Mouse (Mus musculus) midbrain, embryonic 13.5 days (tissue): ENCODE results near the gene Nadk. TPM values are rescaled to one million over a fixed set of nuclear protein-coding genes. Genes with fewer than 3 reads are reported as not detected.

Experiments used
- ATAC-seq: fragments of 200-750 bp; cut with Nextera tagmentation; 2 replicates; pipeline ENCODE4 v1.8.0; 2017; ENCODE audit warnings: mild to moderate bottlenecking, moderate TSS enrichment, moderate library complexity
- H3K27ac ChIP-seq: fragments of 300-500 bp; sonication (generic); 2 replicates; pipeline ENCODE4 v1.5.1; 2015; ENCODE audit warnings: inconsistent platforms, mild to moderate bottlenecking, moderate library complexity
- H3K27me3 ChIP-seq: fragments of 300-500 bp; sonication (generic); 2 replicates; pipeline ENCODE4 v1.6.1; 2015; ENCODE audit warnings: mild to moderate bottlenecking, inconsistent platforms
- H3K36me3 ChIP-seq: fragments of 300-500 bp; sonication (generic); 2 replicates; pipeline ENCODE4 v1.6.1; 2015; ENCODE audit warnings: mild to moderate bottlenecking, inconsistent platforms
- H3K4me1 ChIP-seq: fragments of 300-500 bp; sonication (generic); replicated peaks from 2 replicates; pipeline ENCODE4 v1.6.1; 2015; ENCODE audit warnings: inconsistent platforms
- H3K4me2 ChIP-seq: fragments of 300-500 bp; sonication (generic); replicated peaks from 2 replicates; pipeline ENCODE4 v1.6.1; 2015; ENCODE audit warnings: moderate library complexity, mild to moderate bottlenecking, inconsistent platforms
- H3K4me3 ChIP-seq: fragments of 300-500 bp; sonication (generic); replicated peaks from 2 replicates; pipeline ENCODE4 v1.5.1; 2015; ENCODE audit warnings: mild to moderate bottlenecking, inconsistent platforms
- H3K9ac ChIP-seq: fragments of 300-500 bp; sonication (generic); replicated peaks from 2 replicates; pipeline ENCODE4 v1.6.1; 2015; ENCODE audit warnings: mild to moderate bottlenecking, inconsistent platforms
- H3K9me3 ChIP-seq: fragments of 300-500 bp; sonication (generic); 2 replicates; pipeline ENCODE4 v1.6.1; 2016; ENCODE audit warnings: mild to moderate bottlenecking, inconsistent platforms
- WGBS: fragments of 180-500 bp; shearing (Covaris S2); methylation state at CpG from one replicate; pipeline ENCODE4 v1.1.7; 2015; 5-methylcytosine and 5-hydroxymethylcytosine counted together
- polyA plus RNA-seq: library from polyadenylated mRNA; unstranded; fragments of >200 nt; fragmentation: Nextera tagmentation; extraction: Ambion mirVana; gene quantifications from 2 replicates; pipeline ENCODE4 v1.2.1, GENCODE M21; 2015

Gene Nadk
- polyA plus RNA-seq, 1 experiment from 2014 or later = 85.5 TPM

GRCm38 (mm10) chr4:155613264-155613663 is 51.1 kb downstream of the Nadk start:
- Histone ChIP-seq H3K4me1 (no peaks in the 10 kb centered on the region), H3K4me2 (no peak overlapping the region), H3K4me3 (no peak overlapping the region), H3K9me3 (no peaks in the 10 kb centered on the region), H3K27me3 (no peaks in the 10 kb centered on the region), H3K27ac (no peak overlapping the region), H3K36me3 (peaks cover 80% of the 10 kb centered on the region), H3K9ac (no peak overlapping the region)
- no peak for ATAC-seq
- over 99% methylated on average over 3 of the region's 3 CpGs for WGBS

DNA sequence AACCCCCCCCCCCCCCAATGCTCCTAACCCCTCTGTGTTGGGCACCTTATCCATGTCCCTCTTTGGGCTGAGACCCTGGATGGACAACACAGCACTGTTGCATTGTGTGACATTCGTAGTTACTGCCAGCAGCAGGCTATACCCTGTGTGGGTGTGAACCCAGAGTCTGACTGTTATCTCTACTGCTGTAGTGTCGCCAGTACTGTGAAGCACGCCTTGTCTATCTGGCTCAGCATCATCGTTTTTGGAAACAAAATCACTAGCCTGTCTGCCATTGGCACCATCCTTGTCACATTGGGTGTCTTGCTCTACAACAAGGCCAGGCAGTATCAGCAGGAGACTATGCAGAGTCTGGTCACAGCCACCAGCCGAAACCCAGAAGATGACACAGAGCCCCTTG is 56.1 kb downstream of the Nadk start:
- H3K27ac ChIP-seq = no peak overlapping the region
- H3K9ac ChIP-seq = no peak overlapping the region
- 94% methylated on average over 5 of the region's 5 CpGs for WGBS
- H3K4me3 ChIP-seq = no peak overlapping the region
- peaks cover under 1% of the 10 kb centered on the region for H3K4me1 ChIP-seq
- H3K36me3 ChIP-seq = peaks cover 78% of the 10 kb centered on the region
- no peak for ATAC-seq
- H3K27me3 ChIP-seq = no peaks in the 10 kb centered on the region
- H3K4me2 ChIP-seq = no peak overlapping the region
- no peaks in the 10 kb centered on the region for H3K9me3 ChIP-seq

DNA sequence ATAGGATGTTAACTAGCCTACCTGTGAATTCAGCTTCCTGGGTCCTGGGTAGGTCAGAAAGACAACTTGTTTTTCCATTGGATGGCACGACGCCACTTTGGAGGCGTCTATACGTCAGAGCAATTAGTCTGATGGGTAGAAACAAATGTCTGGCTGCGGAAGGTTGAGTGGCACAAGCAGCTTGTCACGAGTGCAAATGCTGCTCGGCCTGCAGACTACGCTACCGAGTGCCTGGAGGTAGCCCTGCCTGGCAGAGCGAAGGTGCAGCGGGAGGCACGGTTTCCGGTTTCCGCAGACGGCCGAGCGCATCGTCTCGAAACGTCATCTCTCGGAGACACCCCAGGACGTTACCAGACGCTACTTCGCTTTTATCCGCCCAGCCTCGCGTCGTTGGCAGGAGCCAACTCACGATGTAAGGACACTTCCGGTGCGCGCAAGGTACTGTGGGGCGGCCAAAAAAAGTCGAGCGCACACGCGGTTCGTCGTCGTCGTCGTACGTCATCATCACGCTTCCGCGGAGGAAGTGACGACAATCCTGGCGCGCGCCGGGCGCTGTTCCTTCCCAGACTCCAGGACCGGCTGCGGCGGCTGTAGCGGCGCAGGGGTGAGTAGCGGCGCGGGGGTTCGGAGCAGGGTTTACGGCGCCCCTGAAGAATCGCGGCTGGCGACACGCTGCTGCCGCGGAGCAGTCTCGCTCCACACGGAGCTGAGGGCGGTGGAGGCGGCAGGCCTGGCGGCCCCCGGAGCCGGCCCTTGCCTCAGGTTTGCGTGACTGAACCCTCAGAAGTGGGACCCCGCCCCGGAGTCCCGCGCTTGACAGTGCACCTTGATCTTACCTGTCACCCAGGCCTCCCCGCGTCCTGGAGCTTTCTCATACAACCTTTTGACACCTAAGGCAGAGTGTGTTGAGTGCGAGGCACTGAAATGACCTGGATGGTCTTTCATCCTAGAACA is 62.4 kb downstream of the Nadk start, which contains the start of gene Cdk11b:
Gene Cdk11b, plus strand, starts transcription at position 517 of the 954 bp plus-strand sequence.
- Histone ChIP-seq H3K4me1 (peaks cover 14% of the 10 kb centered on the region), H3K4me2 (peak within 1 kb of the TSS; percentile 88), H3K27ac (peak within 1 kb of the TSS; percentile 85), H3K27me3 (no peaks in the 10 kb centered on the region), H3K9ac (peak within 1 kb of the TSS; percentile 93), H3K36me3 (peaks cover 46% of the 10 kb centered on the region), H3K9me3 (no peaks in the 10 kb centered on the region), H3K4me3 (peak within 1 kb of the TSS; percentile 99)
- under 1% methylated on average over 84 of the region's 84 CpGs for WGBS
- peak; percentile 100 for ATAC-seq

DNA sequence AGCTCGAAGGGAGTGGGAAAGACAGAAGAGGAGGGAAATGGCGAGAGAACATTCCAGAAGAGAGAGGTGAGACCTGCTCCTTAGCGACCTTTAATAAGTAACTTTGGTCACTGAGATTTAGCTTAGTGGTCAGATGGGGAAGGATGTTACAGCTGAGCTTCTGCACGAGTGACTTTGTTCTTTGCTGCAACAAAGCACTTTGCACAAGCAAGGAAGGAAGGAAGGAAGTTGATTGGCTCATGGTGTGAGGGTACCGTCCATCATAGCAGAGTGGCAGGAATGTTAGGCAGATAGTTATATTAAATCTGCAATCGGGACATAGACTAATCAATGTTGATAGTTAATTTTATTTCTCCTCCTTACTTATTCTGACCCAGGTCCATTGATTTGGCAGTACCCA is 68.1 kb downstream of the Nadk start:
- Histone ChIP-seq H3K4me3 (no peak overlapping the region), H3K9me3 (no peaks in the 10 kb centered on the region), H3K36me3 (peaks cover 75% of the 10 kb centered on the region), H3K4me1 (peaks cover 4% of the 10 kb centered on the region), H3K9ac (no peak overlapping the region), H3K4me2 (no peak overlapping the region), H3K27ac (no peak overlapping the region), H3K27me3 (no peaks in the 10 kb centered on the region)
- no peak for ATAC-seq
- 94% methylated on average over 6 of the region's 6 CpGs for WGBS

GRCm38 (mm10) chr4:155635766-155636499 is 73.8 kb downstream of the Nadk start:
- ATAC-seq = no peak
- Histone ChIP-seq H3K9ac (no peak overlapping the region), H3K27ac (no peak overlapping the region), H3K9me3 (no peaks in the 10 kb centered on the region), H3K36me3 (peaks cover 90% of the 10 kb centered on the region), H3K4me1 (no peaks in the 10 kb centered on the region), H3K27me3 (no peaks in the 10 kb centered on the region), H3K4me3 (no peak overlapping the region), H3K4me2 (no peak overlapping the region)

Other genes with a start within 250 kb of the Nadk start
- 56.7 and 59.5 TPM in 2 replicates for gene Prkcz, start 201.0 kb upstream of the Nadk start, polyA plus RNA-seq
- 0.11 TPM in 1 of 2 replicates, not detected in the other for gene Gabrd, start 164.3 kb upstream of the Nadk start, polyA plus RNA-seq
- 3.8 and 4.2 TPM in 2 replicates for gene Cfap74, start 153.2 kb upstream of the Nadk start, polyA plus RNA-seq
- not detected in 2 replicates for gene Tmem52, start 93.3 kb upstream of the Nadk start, polyA plus RNA-seq
- gene Gnb1, start 71.0 kb upstream of the Nadk start, polyA plus RNA-seq = 1,008 and 1,072 TPM in 2 replicates
- gene Slc35e2, start 39.0 kb downstream of the Nadk start, polyA plus RNA-seq = 15.9 and 16.5 TPM in 2 replicates
- 65.1 and 66.8 TPM in 2 replicates for gene Cdk11b, start 62.5 kb downstream of the Nadk start, polyA plus RNA-seq
- not detected in 2 replicates for gene Gm10563, start 83.0 kb downstream of the Nadk start, polyA plus RNA-seq
- gene Mmp23, start 91.0 kb downstream of the Nadk start, polyA plus RNA-seq = 3.6 and 3.8 TPM in 2 replicates
- gene Mib2, start 106.8 kb downstream of the Nadk start, polyA plus RNA-seq = 32.6 and 41.9 TPM in 2 replicates
- gene Fndc10, start 132.0 kb downstream of the Nadk start, polyA plus RNA-seq = 5.0 and 6.4 TPM in 2 replicates
- gene Ssu72, start 142.4 kb downstream of the Nadk start, polyA plus RNA-seq = 155 and 159 TPM in 2 replicates
- 8.6 and 10.1 TPM in 2 replicates for gene Tmem240, start 172.4 kb downstream of the Nadk start, polyA plus RNA-seq
- 82.1 and 84.8 TPM in 2 replicates for gene Atad3a, start 198.7 kb downstream of the Nadk start, polyA plus RNA-seq
- 18.7 and 20.9 TPM in 2 replicates for gene Vwa1, start 212.3 kb downstream of the Nadk start, polyA plus RNA-seq
- gene Tmem88b, start 223.5 kb downstream of the Nadk start, polyA plus RNA-seq = 0.40 and 0.58 TPM in 2 replicates
- gene Ankrd65, start 228.1 kb downstream of the Nadk start, polyA plus RNA-seq = not detected in 2 replicates
- gene Mrpl20, start 240.5 kb downstream of the Nadk start, polyA plus RNA-seq = 259 and 262 TPM in 2 replicates